Mouse (Mus musculus) intestine, embryonic 15.5 days (tissue): ENCODE measurements at regions not wholly inside any gene's neighbourhood (a gene's known extent, or its start where the extent isn't known, plus 50 kb on each side); places are given as distances from the start of the nearest gene placed in this dataset.

Source experiments
- ATAC-seq: fragments of 200-750 bp; cut with Nextera tagmentation; 2 replicates; pipeline ENCODE4 v1.8.0; 2017; ENCODE audit warnings: moderate TSS enrichment, moderate library complexity
- H3K27ac ChIP-seq: fragments of 300-500 bp; sonication (generic); 2 replicates; pipeline ENCODE4 v1.5.1; 2015; ENCODE audit warnings: mild to moderate bottlenecking, inconsistent platforms
- H3K27me3 ChIP-seq: fragments of 300-500 bp; sonication (generic); replicated peaks from 2 replicates; pipeline ENCODE4 v1.6.1; 2015; ENCODE audit warnings: inconsistent platforms
- H3K36me3 ChIP-seq: fragments of 300-500 bp; sonication (generic); 2 replicates; pipeline ENCODE4 v1.6.1; 2015; ENCODE audit warnings: inconsistent platforms
- H3K4me1 ChIP-seq: fragments of 300-500 bp; sonication (generic); replicated peaks from 2 replicates; pipeline ENCODE4 v1.6.1; 2015; ENCODE audit warnings: inconsistent platforms
- H3K4me2 ChIP-seq: fragments of 300-500 bp; sonication (generic); replicated peaks from 2 replicates; pipeline ENCODE4 v1.6.1; 2015; ENCODE audit warnings: mild to moderate bottlenecking, inconsistent platforms
- H3K4me3 ChIP-seq: fragments of 300-500 bp; sonication (generic); replicated peaks from 2 replicates; pipeline ENCODE4 v1.5.1; 2015; ENCODE audit warnings: inconsistent platforms
- H3K9ac ChIP-seq: fragments of 300-500 bp; sonication (generic); 2 replicates; pipeline ENCODE4 v1.6.1; 2015; ENCODE audit warnings: inconsistent platforms
- H3K9me3 ChIP-seq: fragments of 300-500 bp; sonication (generic); 2 replicates; pipeline ENCODE4 v1.6.1; 2016; ENCODE audit warnings: inconsistent platforms
- WGBS: fragments of 180-500 bp; shearing (Covaris S2); methylation state at CpG from one replicate; pipeline ENCODE4 v1.1.7; 2015; 5-methylcytosine and 5-hydroxymethylcytosine counted together

- Histone ChIP-seq H3K9ac (no peak overlapping the region), H3K27ac (no peak overlapping the region), H3K9me3 (no peaks in the 10 kb centered on the region), H3K4me2 (no peak overlapping the region), H3K36me3 (no peaks in the 10 kb centered on the region), H3K27me3 (no peaks in the 10 kb centered on the region), H3K4me3 (no peak overlapping the region), H3K4me1 (no peaks in the 10 kb centered on the region)
- no peak for ATAC-seq
- 90% methylated on average over 5 of the region's 5 CpGs for WGBS
These were observed 438.2 kb upstream of the Cited2 start for GRCm38 (mm10) chr10:17284858-17285257.

- no peak overlapping the region for H3K9ac ChIP-seq
- no peaks in the 10 kb centered on the region for H3K9me3 ChIP-seq
- WGBS, result 87% methylated on average over 2 of the region's 2 CpGs
- no peak overlapping the region for H3K4me2 ChIP-seq
- H3K4me3 ChIP-seq, result no peak overlapping the region
- no peaks in the 10 kb centered on the region for H3K36me3 ChIP-seq
- no peaks in the 10 kb centered on the region for H3K4me1 ChIP-seq
- no peaks in the 10 kb centered on the region for H3K27me3 ChIP-seq
- no peak for ATAC-seq
- H3K27ac ChIP-seq, result no peak overlapping the region
These were observed 435.9 kb upstream of the Cited2 start for GRCm38 (mm10) chr10:17287141-17287540.

GRCm38 (mm10) chr10:17288231-17288630, 434.8 kb upstream of the Cited2 start:
- Histone ChIP-seq H3K9ac (no peak overlapping the region), H3K4me2 (no peak overlapping the region), H3K27ac (no peak overlapping the region), H3K9me3 (no peaks in the 10 kb centered on the region), H3K4me1 (no peaks in the 10 kb centered on the region), H3K27me3 (no peaks in the 10 kb centered on the region), H3K36me3 (no peaks in the 10 kb centered on the region), H3K4me3 (no peak overlapping the region)
- WGBS, result 48% methylated on average over 2 of the region's 2 CpGs
- ATAC-seq, result no peak

GRCm38 (mm10) chr10:17292331-17292730, 430.7 kb upstream of the Cited2 start:
- ATAC-seq, result no peak
- WGBS, result 74% methylated on average over 6 of the region's 6 CpGs
- Histone ChIP-seq H3K27ac (no peak overlapping the region), H3K4me2 (no peak overlapping the region), H3K9ac (no peak overlapping the region), H3K27me3 (no peaks in the 10 kb centered on the region), H3K4me3 (no peak overlapping the region), H3K4me1 (no peaks in the 10 kb centered on the region), H3K36me3 (no peaks in the 10 kb centered on the region), H3K9me3 (no peaks in the 10 kb centered on the region)

- Histone ChIP-seq H3K27ac (no peak overlapping the region), H3K4me3 (no peak overlapping the region), H3K4me1 (no peaks in the 10 kb centered on the region), H3K27me3 (no peaks in the 10 kb centered on the region), H3K9ac (no peak overlapping the region), H3K9me3 (no peaks in the 10 kb centered on the region), H3K36me3 (no peaks in the 10 kb centered on the region), H3K4me2 (no peak overlapping the region)
- no peak for ATAC-seq
- WGBS, result 75% methylated on average over 3 of the region's 3 CpGs
These were observed 428.6 kb upstream of the Cited2 start for GRCm38 (mm10) chr10:17294440-17294839.

GRCm38 (mm10) chr10:17295157-17295556, 427.9 kb upstream of the Cited2 start:
- H3K36me3 ChIP-seq, result no peaks in the 10 kb centered on the region
- 0 out of 2 replicates have a peak, but pooled peaks cover 4% of the 10 kb centered on the region for H3K4me1 ChIP-seq
- H3K27me3 ChIP-seq, result no peaks in the 10 kb centered on the region
- no peak overlapping the region for H3K4me3 ChIP-seq
- ATAC-seq, result no peak
- no peaks in the 10 kb centered on the region for H3K9me3 ChIP-seq
- no peak overlapping the region for H3K9ac ChIP-seq
- no peak overlapping the region for H3K4me2 ChIP-seq
- H3K27ac ChIP-seq, result no peak overlapping the region
- WGBS, result 83% methylated on average over 3 of the region's 3 CpGs

GRCm38 (mm10) chr10:17299600-17299999, 423.4 kb upstream of the Cited2 start:
- H3K27ac ChIP-seq, result no peak overlapping the region
- 0 out of 2 replicates have a peak overlapping the region, but pooled peaks have one; percentile 3 for H3K4me2 ChIP-seq
- no peaks in the 10 kb centered on the region for H3K36me3 ChIP-seq
- H3K9me3 ChIP-seq, result no peaks in the 10 kb centered on the region
- no peaks in the 10 kb centered on the region for H3K27me3 ChIP-seq
- H3K4me1 ChIP-seq, result 0 out of 2 replicates have a peak, but pooled peaks cover 4% of the 10 kb centered on the region
- 20% methylated on average over 6 of the region's 6 CpGs for WGBS
- H3K9ac ChIP-seq, result no peak overlapping the region
- no peak overlapping the region for H3K4me3 ChIP-seq
- ATAC-seq, result peak; percentile 45; the same call in 1 of the 2 replicates

- no peaks in the 10 kb centered on the region for H3K36me3 ChIP-seq
- no peak for ATAC-seq
- H3K4me2 ChIP-seq, result no peak overlapping the region
- 93% methylated on average over 3 of the region's 3 CpGs for WGBS
- no peaks in the 10 kb centered on the region for H3K9me3 ChIP-seq
- H3K9ac ChIP-seq, result no peak overlapping the region
- no peak overlapping the region for H3K4me3 ChIP-seq
- H3K4me1 ChIP-seq, result no peaks in the 10 kb centered on the region; the same call in 1 of the 2 replicates
- H3K27ac ChIP-seq, result no peak overlapping the region
- no peaks in the 10 kb centered on the region for H3K27me3 ChIP-seq
These were observed 396.3 kb upstream of the Cited2 start for GRCm38 (mm10) chr10:17326724-17327123.

GRCm38 (mm10) chr10:17330904-17331606, 392.0 kb upstream of the Cited2 start:
- peak overlapping the region; percentile 14; the same call in 1 of the 2 replicates for H3K9ac ChIP-seq
- H3K4me2 ChIP-seq, result peak overlapping the region; percentile 59
- no peak for ATAC-seq
- whole genome bisulfite sequencing, result 10% methylated on average over 6 of the region's 6 CpGs
- no peaks in the 10 kb centered on the region for H3K27me3 ChIP-seq
- no peaks in the 10 kb centered on the region for H3K9me3 ChIP-seq
- H3K4me3 ChIP-seq, result peak overlapping the region; percentile 26
- H3K27ac ChIP-seq, result no peak overlapping the region
- no peaks in the 10 kb centered on the region for H3K36me3 ChIP-seq
- no peaks in the 10 kb centered on the region; the same call in 1 of the 2 replicates for H3K4me1 ChIP-seq

GRCm38 (mm10) chr10:17331607-17332008, 391.4 kb upstream of the Cited2 start:
- Histone ChIP-seq H3K27me3 (no peaks in the 10 kb centered on the region), H3K36me3 (no peaks in the 10 kb centered on the region), H3K9me3 (no peaks in the 10 kb centered on the region), H3K4me1 (no peaks in the 10 kb centered on the region; the same call in 1 of the 2 replicates), H3K4me3 (peak overlapping the region; percentile 26), H3K9ac (peak overlapping the region; percentile 14; the same call in 1 of the 2 replicates), H3K27ac (no peak overlapping the region), H3K4me2 (peak overlapping the region; percentile 59)
- ATAC-seq, result peak; percentile 62
- WGBS, result 9% methylated on average over 7 of the region's 7 CpGs

GRCm38 (mm10) chr10:17332025-17332767, 390.8 kb upstream of the Cited2 start:
- Histone ChIP-seq H3K4me2 (peak overlapping the region; percentile 59), H3K9me3 (no peaks in the 10 kb centered on the region), H3K9ac (no peak overlapping the region), H3K4me1 (no peaks in the 10 kb centered on the region; the same call in 1 of the 2 replicates), H3K27ac (no peak overlapping the region), H3K27me3 (no peaks in the 10 kb centered on the region), H3K36me3 (no peaks in the 10 kb centered on the region), H3K4me3 (no peak overlapping the region)
- WGBS, result 52% methylated on average over 6 of the region's 6 CpGs
- ATAC-seq, result 0 out of 2 replicates have a peak, but pooled peaks have one; percentile 36

GRCm38 (mm10) chr10:17332986-17333385, 390.0 kb upstream of the Cited2 start:
- 63% methylated on average over 3 of the region's 3 CpGs for WGBS

More at GRCm38 (mm10) chr10:17332986-17333385, 390.0 kb upstream of the Cited2 start:
- no peak overlapping the region for H3K4me3 ChIP-seq
- H3K4me1 ChIP-seq, result no peaks in the 10 kb centered on the region; the same call in 1 of the 2 replicates
- no peaks in the 10 kb centered on the region for H3K9me3 ChIP-seq
- H3K9ac ChIP-seq, result no peak overlapping the region
- no peak overlapping the region for H3K27ac ChIP-seq
- no peak for ATAC-seq
- no peaks in the 10 kb centered on the region for H3K36me3 ChIP-seq
- H3K4me2 ChIP-seq, result no peak overlapping the region
- H3K27me3 ChIP-seq, result no peaks in the 10 kb centered on the region
